Mouse (Mus musculus) urinary bladder, adult 2 months (tissue): ENCODE data around the gene Itga4. TPM values are rescaled to one million over a fixed set of nuclear protein-coding genes. Genes with fewer than 3 reads are reported as not detected.

ENCODE experiments used
- DNase-seq: peaks from one replicate; pipeline ENCODE4 v3.0.0; 2022; ENCODE audit warnings: low spot score
- polyA plus RNA-seq: library from polyadenylated mRNA; depleted of rRNA; stranded (reverse); fragments of >200 nt; gene quantifications from 2 replicates; pipeline ENCODE4 v1.2.3, GENCODE M21; 2012

Gene Itga4
- polyA plus RNA-seq, 1 experiment = 4.6 TPM

- DNase-seq = no peak
Measured at GRCm38 (mm10) chr2:79352100-79352802, 97.0 kb downstream of the Itga4 start.

GRCm38 (mm10) chr2:79354773-79355172 is 99.5 kb downstream of the Itga4 start:
- DNase-seq = no peak

- no peak for DNase-seq
Measured at GRCm38 (mm10) chr2:79357835-79358234, 102.6 kb downstream of the Itga4 start.

- no peak for DNase-seq
Measured at GRCm38 (mm10) chr2:79362029-79362428, 106.8 kb downstream of the Itga4 start.

- DNase-seq = no peak
Measured at GRCm38 (mm10) chr2:79363920-79364319, 108.7 kb downstream of the Itga4 start.

- DNase-seq = no peak
Measured at GRCm38 (mm10) chr2:79367451-79368450, 112.5 kb downstream of the Itga4 start.

- no peak for DNase-seq
Measured at GRCm38 (mm10) chr2:79368661-79369060, 113.4 kb downstream of the Itga4 start.

- no peak for DNase-seq
Measured at GRCm38 (mm10) chr2:79369061-79369524, 113.9 kb downstream of the Itga4 start.

GRCm38 (mm10) chr2:79369905-79370304 is 114.7 kb downstream of the Itga4 start:
- no peak for DNase-seq

GRCm38 (mm10) chr2:79370711-79371312 is 115.6 kb downstream of the Itga4 start:
- no peak for DNase-seq

GRCm38 (mm10) chr2:79371326-79372153 is 116.3 kb downstream of the Itga4 start:
- no peak for DNase-seq

GRCm38 (mm10) chr2:79372154-79372467 is 116.9 kb downstream of the Itga4 start:
- no peak for DNase-seq

GRCm38 (mm10) chr2:79372486-79373200 is 117.4 kb downstream of the Itga4 start:
- no peak for DNase-seq

GRCm38 (mm10) chr2:79378346-79379086 is 123.3 kb downstream of the Itga4 start:
- no peak for DNase-seq

GRCm38 (mm10) chr2:79379087-79380041 is 124.1 kb downstream of the Itga4 start:
- no peak for DNase-seq
